ENCODE assay signal across 8 mouse cellular contexts in genomic region chr7:28268042-28268531, GRCm38 (mm10). TPM values are rescaled to one million over a fixed set of nuclear protein-coding genes. Genes with fewer than 3 reads are reported as not detected.
DNase-seq lines count a peak whose midpoint lies in the region; ATAC-seq and TF ChIP-seq lines count a peak whose summit lies in the region.

No protein-coding gene starts in this region.

- no peaks in the 10 kb centered on the region for H3K9me3 ChIP-seq in forebrain, embryonic 15.5 days
- H3K9me3 ChIP-seq in lung, embryonic 14.5 days (ENCODE audit: low read depth, low read length), result no peaks in the 10 kb centered on the region

- peak overlapping the region; percentile 81 for H3K4me2 ChIP-seq in forebrain, embryonic 15.5 days (replicated peaks)
- H3K4me2 ChIP-seq in lung, embryonic 14.5 days, result peak overlapping the region; percentile 89

- no peak for TF ChIP-seq CTCF in layer of hippocampus, adult 2 months (conservative IDR thresholded peaks at IDR 0.05)
- TF ChIP-seq CTCF in lung, embryonic 14.5 days (IDR thresholded peaks at IDR 0.05; ENCODE audit: low read depth), result no peak

- peaks cover 25% of the 10 kb centered on the region for H3K36me3 ChIP-seq in forebrain, embryonic 15.5 days
- H3K36me3 ChIP-seq in lung, embryonic 14.5 days (ENCODE audit: insufficient read depth), result peaks cover 11% of the 10 kb centered on the region; the same call in 1 of the 2 replicates

- peak; percentile 58; the same call in 1 of the 2 replicates for ATAC-seq in cerebellum, adult (ENCODE audit: insufficient number of reproducible peaks, low FRiP score, low TSS enrichment)
- ATAC-seq in forebrain, embryonic 15.5 days (replicated peaks), result peak; percentile 66
- ATAC-seq in lung, embryonic 14.5 days (ENCODE audit: insufficient read depth), result peak; percentile 75

- peak overlapping the region; percentile 93 for H3K27ac ChIP-seq in forebrain, embryonic 15.5 days (replicated peaks)
- H3K27ac ChIP-seq in layer of hippocampus, adult 2 months, result peak overlapping the region; percentile 92
- peak overlapping the region; percentile 84 for H3K27ac ChIP-seq in lung, embryonic 14.5 days (ENCODE audit: low read depth)

- peak; percentile 23 to 38 for DNase-seq in CD8-positive naive resting alpha-beta T cell, adult 2 months (ENCODE audit: low read depth in 2 of 2, low spot score in 2 of 2)
- peak; percentile 55 to 80 for DNase-seq in heart, postnatal 36 days
- peak in 1 of 2 experiments; percentile 51 for DNase-seq in layer of hippocampus, adult 2 months (ENCODE audit: low spot score in 2 of 2)
- peak; percentile 64 for DNase-seq in lung, embryonic 14.5 days
- DNase-seq in ovary, postnatal 10 days (ENCODE audit: low spot score), result peak; percentile 49
- DNase-seq in urinary bladder, postnatal 14 days (ENCODE audit: low spot score), result peak; percentile 67

- peak overlapping the region; percentile 98 for H3K9ac ChIP-seq in forebrain, embryonic 15.5 days (replicated peaks)
- H3K9ac ChIP-seq in lung, embryonic 14.5 days, result peak overlapping the region; percentile 96

- no peaks in the 10 kb centered on the region for H3K27me3 ChIP-seq in forebrain, embryonic 15.5 days
- H3K27me3 ChIP-seq in lung, embryonic 14.5 days (ENCODE audit: insufficient read depth, low read length), result no peaks in the 10 kb centered on the region

- H3K4me3 ChIP-seq in forebrain, embryonic 15.5 days, result peak overlapping the region; percentile 98
- peak overlapping the region; percentile 88 for H3K4me3 ChIP-seq in layer of hippocampus, adult 2 months
- peak overlapping the region; percentile 83 for H3K4me3 ChIP-seq in lung, embryonic 14.5 days (ENCODE audit: low read depth, low read length)

- intact Hi-C loops in heart, postnatal 36 days (cut with DNase I), result no loop called here

- WGBS in forebrain, embryonic 15.5 days, result under 1% methylated on average over 44 of the region's 62 CpGs
- WGBS in lung, embryonic 14.5 days, result 1% methylated on average over 43 of the region's 62 CpGs

- peaks cover 15% of the 10 kb centered on the region for H3K4me1 ChIP-seq in forebrain, embryonic 15.5 days
- H3K4me1 ChIP-seq in lung, embryonic 14.5 days (ENCODE audit: insufficient read depth), result peaks cover 5% of the 10 kb centered on the region; the same call in 1 of the 2 replicates

RNA-seq across cellular contexts. Expression of gene Eid2, which starts 0.4 kb away (rescaled TPM):
- polyA plus RNA-seq in forebrain, embryonic 15.5 days (2015; fragmentation: Nextera tagmentation; extraction: Ambion mirVana), result 5.4 and 16.7 TPM in 2 replicates
- total RNA-seq in heart, postnatal 36 days (2021), result 10 to 100 TPM; 11.7 to 12.0 TPM
- total RNA-seq in layer of hippocampus, adult 2 months (2021), result 10 to 100 TPM; 58.3 to 59.0 TPM
- 9.8 and 12.9 TPM in 2 replicates for polyA plus RNA-seq in lung, embryonic 14.5 days (2014; fragmentation: Nextera tagmentation; extraction: Ambion mirVana)

RNA-seq across cellular contexts. Expression of gene Eid2b, which starts 9.5 kb away (rescaled TPM):
- 41.3 and 44.9 TPM in 2 replicates for polyA plus RNA-seq in forebrain, embryonic 15.5 days (2015; fragmentation: Nextera tagmentation; extraction: Ambion mirVana)
- total RNA-seq in heart, postnatal 36 days (2021), result 10 to 100 TPM; 12.6 to 13.5 TPM
- total RNA-seq in layer of hippocampus, adult 2 months (2021), result 10 to 100 TPM; 34.3 to 37.5 TPM
- polyA plus RNA-seq in lung, embryonic 14.5 days (2014; fragmentation: Nextera tagmentation; extraction: Ambion mirVana), result 9.0 and 10.9 TPM in 2 replicates

RNA-seq across cellular contexts. Expression of gene Selenov, which starts 22.9 kb away (rescaled TPM):
- polyA plus RNA-seq in forebrain, embryonic 15.5 days (2015; fragmentation: Nextera tagmentation; extraction: Ambion mirVana), result 0.24 and 0.31 TPM in 2 replicates
- not detected for total RNA-seq in heart, postnatal 36 days (2021)
- total RNA-seq in layer of hippocampus, adult 2 months (2021), result under 1 TPM; 0.38 to 0.79 TPM
- 0.15 TPM in 1 of 2 replicates, not detected in the other for polyA plus RNA-seq in lung, embryonic 14.5 days (2014; fragmentation: Nextera tagmentation; extraction: Ambion mirVana)

RNA-seq across cellular contexts. Expression of gene Dll3, which starts 34.0 kb away (rescaled TPM):
- 15.4 and 16.7 TPM in 2 replicates for polyA plus RNA-seq in forebrain, embryonic 15.5 days (2015; fragmentation: Nextera tagmentation; extraction: Ambion mirVana)
- not detected for total RNA-seq in heart, postnatal 36 days (2021)
- 1 to 10 TPM; 1.8 to 1.9 TPM for total RNA-seq in layer of hippocampus, adult 2 months (2021)
- polyA plus RNA-seq in lung, embryonic 14.5 days (2014; fragmentation: Nextera tagmentation; extraction: Ambion mirVana), result 0.43 and 0.66 TPM in 2 replicates

RNA-seq across cellular contexts. Expression of gene Timm50, which starts 43.8 kb away (rescaled TPM):
- 149 and 158 TPM in 2 replicates for polyA plus RNA-seq in forebrain, embryonic 15.5 days (2015; fragmentation: Nextera tagmentation; extraction: Ambion mirVana)
- total RNA-seq in heart, postnatal 36 days (2021), result 10 to 100 TPM; 58.9 to 66.3 TPM
- total RNA-seq in layer of hippocampus, adult 2 months (2021), result 10 to 100 TPM; 37.8 to 38.5 TPM
- polyA plus RNA-seq in lung, embryonic 14.5 days (2014; fragmentation: Nextera tagmentation; extraction: Ambion mirVana), result 162 and 174 TPM in 2 replicates

Comparison
In these comparisons a context has a peak if more than half of its experiments do, and no peak if none do; other contexts are left out.
1. RNA of gene Eid2, which starts 0.4 kb away (total RNA-seq): 58.3 to 59.0 TPM in layer of hippocampus, adult 2 months; 11.7 to 12.0 TPM in heart, postnatal 36 days; every median in the first group is over 4 times any median in the second.
2. Peak in every context shown above with its lines, with median percentiles within 50 percentile points of each other: ATAC-seq, H3K27ac ChIP-seq and H3K4me3 ChIP-seq.